Mouse (Mus musculus): ENCODE data around the gene Capn9. TPM values are rescaled to one million over a fixed set of nuclear protein-coding genes. Genes with fewer than 3 reads are reported as not detected.

Capn9 gene
- polyA plus RNA-seq (2012; ENCODE audit: insufficient read depth, insufficient read length, missing spikeins) = not detected in 2 replicates

GRCm38 (mm10) chr8:124575811-124576210 is at the start of gene Capn9:
Capn9 (plus strand) TSS chr8:124576111.
- no peak within 1 kb of the TSS for H3K27ac ChIP-seq (replicated peaks; ENCODE audit: low read depth, low read length)
- no peaks in the 10 kb centered on the region for H3K4me1 ChIP-seq (ENCODE audit: control insufficient read depth, insufficient read depth, insufficient read length, low read length)
- H3K4me3 ChIP-seq (ENCODE audit: insufficient read depth, low read depth, low read length) = no peak within 1 kb of the TSS

GRCm38 (mm10) chr8:124526261-124526660 is 49.6 kb upstream of the Capn9 start:
- Histone ChIP-seq H3K27ac (replicated peaks; ENCODE audit: low read depth, low read length) (no peak overlapping the region), H3K4me3 (ENCODE audit: insufficient read depth, low read depth, low read length) (no peak overlapping the region), H3K4me1 (ENCODE audit: control insufficient read depth, insufficient read depth, insufficient read length, low read length) (peaks cover 12% of the 10 kb centered on the region)

GRCm38 (mm10) chr8:124530076-124530475 is 45.8 kb upstream of the Capn9 start:
- Histone ChIP-seq H3K4me1 (ENCODE audit: control insufficient read depth, insufficient read depth, insufficient read length, low read length) (no peaks in the 10 kb centered on the region), H3K27ac (replicated peaks; ENCODE audit: low read depth, low read length) (no peak overlapping the region), H3K4me3 (ENCODE audit: insufficient read depth, low read depth, low read length) (no peak overlapping the region)

GRCm38 (mm10) chr8:124530556-124530955 is 45.4 kb upstream of the Capn9 start:
- no peak overlapping the region for H3K27ac ChIP-seq (replicated peaks; ENCODE audit: low read depth, low read length)
- H3K4me1 ChIP-seq (ENCODE audit: control insufficient read depth, insufficient read depth, insufficient read length, low read length) = no peaks in the 10 kb centered on the region

GRCm38 (mm10) chr8:124530996-124531395 is 44.9 kb upstream of the Capn9 start:
- Histone ChIP-seq H3K4me1 (ENCODE audit: control insufficient read depth, insufficient read depth, insufficient read length, low read length) (no peaks in the 10 kb centered on the region), H3K27ac (replicated peaks; ENCODE audit: low read depth, low read length) (no peak overlapping the region), H3K4me3 (ENCODE audit: insufficient read depth, low read depth, low read length) (no peak overlapping the region)

More at GRCm38 (mm10) chr8:124530556-124530955, 45.4 kb upstream of the Capn9 start:
- H3K4me3 ChIP-seq (ENCODE audit: insufficient read depth, low read depth, low read length) = no peak overlapping the region

- Histone ChIP-seq H3K27ac (replicated peaks; ENCODE audit: low read depth, low read length) (no peak overlapping the region), H3K4me1 (ENCODE audit: control insufficient read depth, insufficient read depth, insufficient read length, low read length) (no peaks in the 10 kb centered on the region), H3K4me3 (ENCODE audit: insufficient read depth, low read depth, low read length) (no peak overlapping the region)
Observed at GRCm38 (mm10) chr8:124532626-124533025, 43.3 kb upstream of the Capn9 start.

GRCm38 (mm10) chr8:124535451-124535850 is 40.5 kb upstream of the Capn9 start:
- H3K4me1 ChIP-seq (ENCODE audit: control insufficient read depth, insufficient read depth, insufficient read length, low read length) = no peaks in the 10 kb centered on the region
- no peak overlapping the region for H3K27ac ChIP-seq (replicated peaks; ENCODE audit: low read depth, low read length)
- no peak overlapping the region for H3K4me3 ChIP-seq (ENCODE audit: insufficient read depth, low read depth, low read length)

GRCm38 (mm10) chr8:124540906-124541305 is 35.0 kb upstream of the Capn9 start:
- Histone ChIP-seq H3K4me3 (ENCODE audit: insufficient read depth, low read depth, low read length) (no peak overlapping the region), H3K4me1 (ENCODE audit: control insufficient read depth, insufficient read depth, insufficient read length, low read length) (no peaks in the 10 kb centered on the region), H3K27ac (replicated peaks; ENCODE audit: low read depth, low read length) (no peak overlapping the region)

- H3K4me1 ChIP-seq (ENCODE audit: control insufficient read depth, insufficient read depth, insufficient read length, low read length) = no peaks in the 10 kb centered on the region
Observed at GRCm38 (mm10) chr8:124542001-124542400, 33.9 kb upstream of the Capn9 start.

GRCm38 (mm10) chr8:124543272-124543671 is 32.6 kb upstream of the Capn9 start:
- Histone ChIP-seq H3K4me3 (ENCODE audit: insufficient read depth, low read depth, low read length) (no peak overlapping the region), H3K27ac (replicated peaks; ENCODE audit: low read depth, low read length) (no peak overlapping the region), H3K4me1 (ENCODE audit: control insufficient read depth, insufficient read depth, insufficient read length, low read length) (no peaks in the 10 kb centered on the region)

More at GRCm38 (mm10) chr8:124542001-124542400, 33.9 kb upstream of the Capn9 start:
- no peak overlapping the region for H3K4me3 ChIP-seq (ENCODE audit: insufficient read depth, low read depth, low read length)
- H3K27ac ChIP-seq (replicated peaks; ENCODE audit: low read depth, low read length) = no peak overlapping the region

- no peaks in the 10 kb centered on the region for H3K4me1 ChIP-seq (ENCODE audit: control insufficient read depth, insufficient read depth, insufficient read length, low read length)
- no peak overlapping the region for H3K27ac ChIP-seq (replicated peaks; ENCODE audit: low read depth, low read length)
- H3K4me3 ChIP-seq (ENCODE audit: insufficient read depth, low read depth, low read length) = no peak overlapping the region
Observed at GRCm38 (mm10) chr8:124546371-124546770, 29.5 kb upstream of the Capn9 start.

GRCm38 (mm10) chr8:124546815-124547214 is 29.1 kb upstream of the Capn9 start:
- Histone ChIP-seq H3K4me3 (ENCODE audit: insufficient read depth, low read depth, low read length) (no peak overlapping the region), H3K4me1 (ENCODE audit: control insufficient read depth, insufficient read depth, insufficient read length, low read length) (no peaks in the 10 kb centered on the region), H3K27ac (replicated peaks; ENCODE audit: low read depth, low read length) (no peak overlapping the region)

GRCm38 (mm10) chr8:124547269-124547668 is 28.6 kb upstream of the Capn9 start:
- Histone ChIP-seq H3K4me1 (ENCODE audit: control insufficient read depth, insufficient read depth, insufficient read length, low read length) (no peaks in the 10 kb centered on the region), H3K4me3 (ENCODE audit: insufficient read depth, low read depth, low read length) (no peak overlapping the region), H3K27ac (replicated peaks; ENCODE audit: low read depth, low read length) (no peak overlapping the region)

- H3K4me3 ChIP-seq (ENCODE audit: insufficient read depth, low read depth, low read length) = no peak overlapping the region
- no peaks in the 10 kb centered on the region for H3K4me1 ChIP-seq (ENCODE audit: control insufficient read depth, insufficient read depth, insufficient read length, low read length)
- no peak overlapping the region for H3K27ac ChIP-seq (replicated peaks; ENCODE audit: low read depth, low read length)
Observed at GRCm38 (mm10) chr8:124548187-124548586, 27.7 kb upstream of the Capn9 start.

- H3K4me1 ChIP-seq (ENCODE audit: control insufficient read depth, insufficient read depth, insufficient read length, low read length) = no peaks in the 10 kb centered on the region
- no peak overlapping the region for H3K4me3 ChIP-seq (ENCODE audit: insufficient read depth, low read depth, low read length)
- H3K27ac ChIP-seq (replicated peaks; ENCODE audit: low read depth, low read length) = no peak overlapping the region
Observed at GRCm38 (mm10) chr8:124551011-124551661, 24.8 kb upstream of the Capn9 start.

- Histone ChIP-seq H3K27ac (replicated peaks; ENCODE audit: low read depth, low read length) (no peak overlapping the region), H3K4me3 (ENCODE audit: insufficient read depth, low read depth, low read length) (no peak overlapping the region), H3K4me1 (ENCODE audit: control insufficient read depth, insufficient read depth, insufficient read length, low read length) (no peaks in the 10 kb centered on the region)
Observed at GRCm38 (mm10) chr8:124555113-124555750, 20.7 kb upstream of the Capn9 start.
